Mouse (Mus musculus) gonadal fat pad, adult 2 months (tissue): ENCODE measurements around the gene Arg2. TPM values are rescaled to one million over a fixed set of nuclear protein-coding genes. Genes with fewer than 3 reads are reported as not detected.

Source experiments
- DNase-seq: peaks from one replicate; pipeline ENCODE4 v3.0.0-alpha.2; 2012; ENCODE audit warnings: low read depth
- polyA plus RNA-seq: library from polyadenylated mRNA; depleted of rRNA; stranded (reverse); fragments of >200 nt; gene quantifications from 2 replicates; pipeline ENCODE4 v1.2.3, GENCODE M21; 2012; rRNA removed

Arg2 gene
- polyA plus RNA-seq, result 23.2 and 26.8 TPM in 2 replicates

- peak; percentile 13 for DNase-seq
Measured at GRCm38 (mm10) chr12:79130299-79131177, at the start of gene Arg2. Arg2 (plus strand) TSS chr12:79130777.

- no peak for DNase-seq
Measured at GRCm38 (mm10) chr12:79089182-79089812, 41.3 kb upstream of the Arg2 start, which contains the start of gene Pigh. Pigh (minus strand) TSS chr12:79089651.

- DNase-seq, result no peak
Measured at GRCm38 (mm10) chr12:79092569-79092968, 38.0 kb upstream of the Arg2 start.

- DNase-seq, result no peak
Measured at GRCm38 (mm10) chr12:79097106-79097752, 33.3 kb upstream of the Arg2 start.

- DNase-seq, result no peak
Measured at GRCm38 (mm10) chr12:79103773-79104172, 26.8 kb upstream of the Arg2 start.

DNA sequence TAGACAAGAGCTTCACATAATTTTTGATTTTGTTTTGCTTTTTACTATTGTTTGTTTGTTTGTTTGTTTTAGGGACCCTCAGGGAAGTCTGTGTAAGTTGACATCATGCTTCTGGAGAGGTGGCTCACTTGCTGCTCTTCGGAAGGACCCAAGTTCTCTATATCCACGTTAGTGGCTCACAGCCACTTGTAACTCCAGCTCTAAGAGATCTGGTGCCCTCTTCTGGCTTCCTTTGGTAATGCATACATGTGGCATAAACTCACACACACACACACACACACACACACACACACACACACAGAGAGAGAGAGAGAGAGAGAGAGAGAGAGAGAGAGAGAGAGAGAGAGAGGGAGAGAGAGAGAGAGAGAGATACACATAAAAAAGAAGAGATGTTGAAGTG lies 26.0 kb upstream of the Arg2 start:
- no peak for DNase-seq

DNA sequence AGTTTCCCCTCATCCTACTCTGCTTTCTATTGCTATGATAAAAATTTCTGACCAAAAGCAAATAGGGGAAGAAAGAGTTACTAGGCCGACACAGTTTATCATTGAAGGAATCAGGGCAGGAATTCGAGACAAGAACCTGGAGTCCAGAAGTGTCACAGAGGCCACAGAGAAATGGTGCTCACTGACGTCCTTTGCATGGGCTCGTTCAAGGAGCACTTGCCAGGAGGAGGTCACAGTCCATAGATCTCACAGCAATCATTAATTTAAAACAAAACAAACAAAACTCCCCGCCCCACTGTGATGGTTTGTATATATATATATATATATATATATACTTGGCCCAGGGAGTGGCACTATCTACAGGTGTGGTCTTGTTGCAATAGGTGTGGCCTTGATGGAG lies 25.3 kb upstream of the Arg2 start:
- DNase-seq, result no peak

DNA sequence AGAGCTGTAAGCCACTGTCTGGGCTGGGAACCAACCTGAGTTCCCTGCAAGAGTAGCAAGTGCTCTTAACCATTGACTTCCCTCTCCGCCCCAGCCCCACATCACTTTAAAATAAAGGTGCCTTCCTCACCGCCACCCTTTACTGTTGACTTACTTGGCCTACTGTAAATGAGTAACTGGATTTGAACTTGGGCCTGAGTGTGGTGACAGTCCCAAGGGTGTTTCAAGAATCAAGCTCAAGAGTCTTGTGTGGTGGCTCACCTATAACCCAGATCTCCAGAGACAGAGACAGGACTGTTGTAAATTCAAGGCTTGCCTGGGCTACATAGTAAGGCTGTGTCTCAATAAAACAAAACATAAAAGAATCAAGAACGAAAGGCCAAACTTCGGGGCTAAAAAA lies 11.6 kb upstream of the Arg2 start:
- DNase-seq, result no peak

GRCm38 (mm10) chr12:79122820-79123219 lies 7.8 kb upstream of the Arg2 start:
- DNase-seq, result no peak

GRCm38 (mm10) chr12:79131178-79131675 lies 650 bp downstream of the Arg2 start:
- no peak for DNase-seq

DNA sequence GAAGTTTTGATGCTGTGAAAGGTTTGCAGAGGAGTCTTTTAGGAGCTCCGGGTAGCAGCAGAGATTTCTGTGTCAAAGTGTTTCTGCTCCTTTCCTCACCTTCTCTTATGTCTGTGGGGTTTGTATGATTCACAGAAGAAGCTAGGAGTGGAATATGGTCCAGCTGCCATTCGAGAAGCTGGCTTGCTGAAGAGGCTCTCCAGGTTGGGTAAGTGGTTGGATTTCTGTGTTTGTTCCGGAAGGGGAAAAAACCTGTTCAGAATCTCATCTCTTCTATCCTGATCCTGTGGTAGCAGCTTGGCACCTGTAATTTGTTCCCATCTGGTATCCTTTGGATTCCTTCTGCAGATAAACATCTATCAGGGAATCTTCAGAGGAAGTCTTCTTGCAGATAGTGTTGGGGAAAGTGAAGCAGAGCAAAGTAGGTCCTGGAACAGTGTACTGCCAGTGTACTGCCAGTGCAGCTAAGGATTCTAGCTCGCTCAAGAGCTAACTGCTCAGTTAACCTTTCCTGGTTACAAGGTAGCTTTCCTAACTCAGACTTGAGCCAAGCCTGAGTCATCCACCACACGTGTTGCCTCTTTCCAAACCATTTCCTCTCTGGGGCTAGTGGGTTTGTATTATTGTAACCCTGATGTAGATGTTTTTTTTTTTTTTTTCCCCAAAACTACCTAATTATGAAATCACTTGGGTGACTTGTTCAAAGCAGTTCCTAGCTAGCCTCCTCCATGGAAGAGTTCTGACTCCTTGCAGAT lies 1.3 kb downstream of the Arg2 start:
- no peak for DNase-seq

DNA sequence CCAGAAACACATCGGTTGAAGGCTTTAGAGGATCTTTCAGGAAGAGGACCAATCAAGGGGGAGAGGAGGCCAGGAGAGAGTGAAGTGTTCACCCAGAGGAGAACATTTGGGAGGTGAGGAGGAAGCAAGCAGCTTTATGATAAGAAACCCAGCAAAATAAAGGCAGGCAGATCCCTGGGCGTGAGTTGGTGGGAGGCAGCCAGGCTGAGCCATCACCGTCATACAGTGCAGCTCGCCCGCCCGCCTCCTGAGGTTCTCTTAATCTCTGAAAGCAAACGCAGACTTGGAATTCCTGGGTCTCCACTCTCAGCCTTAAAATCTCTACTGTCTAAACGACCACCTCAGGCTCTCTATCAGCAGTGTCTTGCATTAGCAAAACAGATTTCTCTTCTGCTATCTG lies 4.1 kb downstream of the Arg2 start:
- DNase-seq, result no peak

DNA sequence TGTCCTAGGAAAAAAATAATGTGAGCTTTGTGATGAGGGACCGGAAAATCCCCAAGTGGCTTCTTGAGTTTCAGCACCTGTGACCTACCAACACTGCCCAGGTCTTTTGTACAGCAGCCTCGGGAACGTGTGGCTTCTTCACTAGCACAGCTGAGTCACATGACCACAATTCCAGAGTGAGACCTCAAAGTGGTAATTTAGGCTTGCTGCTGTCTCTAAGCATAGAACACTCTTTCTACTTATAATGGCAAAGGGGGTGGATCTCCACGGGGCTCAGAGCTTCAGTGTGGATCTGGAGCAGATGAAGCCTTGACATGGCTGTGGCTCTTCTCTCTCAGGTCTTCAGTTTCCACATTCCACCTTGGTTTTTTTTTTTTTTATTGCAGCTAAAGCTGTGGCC lies 4.5 kb downstream of the Arg2 start:
- no peak for DNase-seq

DNA sequence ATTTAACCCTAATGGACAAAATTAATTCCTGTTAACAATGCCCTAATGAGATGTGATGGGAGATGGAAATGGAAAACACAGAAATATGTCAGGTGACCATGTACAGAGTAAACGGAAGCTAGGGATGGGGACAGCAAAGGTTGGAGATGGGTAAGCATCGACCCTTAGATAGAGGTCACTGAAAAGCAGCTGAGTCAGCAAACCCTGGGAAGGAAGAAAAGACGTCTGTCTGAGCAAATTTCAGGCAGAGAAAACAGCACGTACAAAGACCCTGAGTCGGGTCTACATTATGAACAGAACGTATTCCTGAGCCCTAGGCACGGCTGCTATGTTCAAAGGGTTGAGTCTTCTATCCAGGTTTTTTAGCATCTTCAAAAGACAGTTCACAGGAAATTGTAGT lies 6.4 kb downstream of the Arg2 start:
- no peak for DNase-seq

GRCm38 (mm10) chr12:79138999-79139398 lies 8.4 kb downstream of the Arg2 start:
- DNase-seq, result no peak

DNA sequence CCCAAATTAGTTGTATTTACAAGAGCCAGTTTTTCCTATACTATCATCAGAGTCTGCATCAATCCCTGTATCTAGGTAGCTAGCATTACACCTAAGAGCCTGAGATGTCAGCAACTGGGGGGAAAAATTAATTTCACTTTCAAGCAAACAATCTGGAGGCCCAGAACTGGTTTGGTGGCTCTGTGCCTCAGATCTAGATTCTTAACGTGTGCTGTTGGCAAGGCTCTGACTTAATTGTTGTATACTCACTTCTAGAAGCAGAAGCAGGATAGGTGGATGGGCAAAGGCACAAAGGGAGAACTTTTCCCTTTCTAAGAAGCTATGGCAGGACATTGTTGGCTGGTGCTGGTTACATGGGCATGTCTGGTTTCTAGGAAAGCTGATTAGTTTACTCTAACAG lies 8.8 kb downstream of the Arg2 start:
- DNase-seq, result no peak

GRCm38 (mm10) chr12:79140811-79141210 lies 10.2 kb downstream of the Arg2 start:
- no peak for DNase-seq

- peak; percentile 28 for DNase-seq
Measured at GRCm38 (mm10) chr12:79141384-79141783, 10.8 kb downstream of the Arg2 start.

DNA sequence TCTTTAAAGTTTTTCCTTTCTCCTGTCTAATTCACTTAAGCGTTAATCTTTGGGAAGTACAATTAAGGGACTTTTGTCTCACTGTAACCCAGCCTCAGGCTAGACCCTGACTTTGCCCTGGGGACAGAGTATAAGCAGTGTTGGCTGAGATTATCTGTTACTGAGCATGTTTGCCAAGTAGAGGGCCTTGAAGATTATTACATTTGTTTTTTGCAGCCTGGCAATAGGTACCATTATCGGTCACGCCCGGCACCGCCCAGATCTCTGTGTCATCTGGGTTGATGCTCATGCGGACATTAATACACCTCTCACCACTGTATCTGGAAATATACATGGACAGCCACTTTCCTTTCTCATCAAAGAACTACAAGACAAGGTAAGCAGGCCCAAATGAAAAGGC lies 19.1 kb downstream of the Arg2 start:
- DNase-seq, result no peak

- DNase-seq, result no peak
Measured at GRCm38 (mm10) chr12:79162876-79163275, 32.3 kb downstream of the Arg2 start.

DNA sequence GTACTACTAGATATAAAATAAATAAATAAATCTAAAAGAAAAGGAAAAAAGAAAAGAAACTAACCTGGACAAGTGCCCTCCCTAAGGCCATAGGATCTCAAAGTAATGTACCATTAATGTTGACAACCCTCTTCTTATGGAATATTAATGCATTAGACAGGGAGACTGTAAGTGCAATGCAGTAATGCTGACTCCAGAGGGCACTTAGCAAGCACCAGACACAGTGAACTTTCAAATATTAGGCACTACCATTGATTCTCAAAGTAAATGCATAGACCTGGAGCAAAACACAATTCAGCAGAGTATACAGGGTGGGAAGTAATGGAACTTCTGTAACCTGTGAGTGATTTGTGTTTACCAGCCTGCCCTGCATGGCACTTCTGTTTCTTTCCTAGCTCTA lies 38.6 kb downstream of the Arg2 start:
- DNase-seq, result no peak

DNA sequence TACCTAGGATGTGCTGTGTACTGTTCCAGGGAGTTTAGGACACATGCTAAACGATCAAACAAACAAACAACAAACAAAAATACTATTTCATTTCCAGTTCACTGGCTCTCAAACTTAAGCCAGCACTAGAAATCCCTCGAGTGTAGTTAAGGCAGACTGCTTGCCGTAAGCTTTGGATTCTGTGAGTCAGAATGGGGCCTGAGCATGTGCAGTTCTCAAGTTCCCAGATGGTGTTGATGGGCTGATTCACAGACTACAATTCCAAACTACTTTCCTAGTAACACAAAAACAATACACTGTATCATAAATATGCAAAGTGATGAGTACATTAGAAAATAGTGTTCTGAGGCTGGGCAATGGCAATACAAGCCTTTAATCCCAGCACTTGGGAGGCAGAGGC lies 39.8 kb downstream of the Arg2 start:
- no peak for DNase-seq
